Mouse (Mus musculus): ENCODE data around the gene Ccdc141. TPM values are rescaled to one million over a fixed set of nuclear protein-coding genes. Genes with fewer than 3 reads are reported as not detected.

Ccdc141 gene
- polyA plus RNA-seq, 1 experiment from 2014 or later, result 2.5 TPM

GRCm38 (mm10) chr2:77106150-77106549 lies 64.3 kb downstream of the Ccdc141 start:
- no peak overlapping the region for H3K4me2 ChIP-seq
- H3K9ac ChIP-seq (ENCODE audit: low read length), result no peak overlapping the region
- 94% methylated on average over 3 of the region's 3 CpGs for WGBS
- no peaks in the 10 kb centered on the region for H3K4me1 ChIP-seq (ENCODE audit: control insufficient read depth, insufficient read depth, low read length)
- ATAC-seq (ENCODE audit: low FRiP score) (no peak), DNase-seq (ENCODE audit: low spot score, missing footprints) (no peak)
- H3K4me3 ChIP-seq (ENCODE audit: low read depth, low read length), result no peak overlapping the region
- no peaks in the 10 kb centered on the region for H3K36me3 ChIP-seq (ENCODE audit: control insufficient read depth, insufficient read depth, low read length)
- no peak overlapping the region for H3K27ac ChIP-seq (ENCODE audit: low read depth, low read length)
- no peaks in the 10 kb centered on the region for H3K27me3 ChIP-seq (ENCODE audit: control insufficient read depth, insufficient read depth, low read length)
- H3K9me3 ChIP-seq (ENCODE audit: control insufficient read depth, low read length), result no peaks in the 10 kb centered on the region

GRCm38 (mm10) chr2:77105006-77105715 lies 65.3 kb downstream of the Ccdc141 start:
- no peak for ATAC-seq (ENCODE audit: low FRiP score)
- no peaks in the 10 kb centered on the region for H3K27me3 ChIP-seq (ENCODE audit: control insufficient read depth, insufficient read depth, low read length)

DNA sequence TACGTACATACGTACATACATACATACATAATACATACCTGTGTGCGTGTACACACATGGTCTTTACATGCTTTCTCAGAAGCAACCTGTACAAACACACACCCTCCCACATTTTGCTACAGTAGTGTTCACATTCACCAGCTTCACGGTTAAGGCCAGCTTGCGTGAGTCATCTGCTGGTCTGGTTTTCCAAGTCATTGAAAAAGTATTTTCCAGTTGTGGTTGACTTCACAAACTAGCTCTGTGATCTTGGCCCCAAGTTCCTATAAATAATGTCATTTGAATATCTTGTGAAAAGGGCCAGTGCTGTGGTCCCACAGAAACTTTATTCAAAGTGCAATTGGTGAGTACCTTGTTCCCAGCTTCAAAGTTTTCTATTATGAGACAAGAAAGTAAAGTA lies 67.9 kb downstream of the Ccdc141 start:
- DNase-seq (ENCODE audit: low spot score, missing footprints) (no peak), ATAC-seq (ENCODE audit: low FRiP score) (no peak)
- Histone ChIP-seq H3K27ac (ENCODE audit: low read depth, low read length) (no peak overlapping the region), H3K4me2 (no peak overlapping the region), H3K4me1 (ENCODE audit: control insufficient read depth, insufficient read depth, low read length) (no peaks in the 10 kb centered on the region), H3K9me3 (ENCODE audit: control insufficient read depth, low read length) (no peaks in the 10 kb centered on the region), H3K9ac (ENCODE audit: low read length) (no peak overlapping the region), H3K4me3 (ENCODE audit: low read depth, low read length) (no peak overlapping the region), H3K27me3 (ENCODE audit: control insufficient read depth, insufficient read depth, low read length) (no peaks in the 10 kb centered on the region), H3K36me3 (ENCODE audit: control insufficient read depth, insufficient read depth, low read length) (no peaks in the 10 kb centered on the region)
- WGBS, result 94% methylated on average over 5 of the region's 5 CpGs

More at GRCm38 (mm10) chr2:77105006-77105715, 65.3 kb downstream of the Ccdc141 start:
- Histone ChIP-seq H3K9me3 (ENCODE audit: control insufficient read depth, low read length) (no peaks in the 10 kb centered on the region), H3K4me2 (no peak overlapping the region), H3K27ac (ENCODE audit: low read depth, low read length) (no peak overlapping the region), H3K4me1 (ENCODE audit: control insufficient read depth, insufficient read depth, low read length) (no peaks in the 10 kb centered on the region), H3K4me3 (ENCODE audit: low read depth, low read length) (no peak overlapping the region), H3K9ac (ENCODE audit: low read length) (no peak overlapping the region), H3K36me3 (ENCODE audit: control insufficient read depth, insufficient read depth, low read length) (no peaks in the 10 kb centered on the region)
- 87% methylated on average over 8 of the region's 8 CpGs for WGBS
- no peak for DNase-seq (ENCODE audit: low spot score, missing footprints)

- WGBS, result 86% methylated on average over 2 of the region's 2 CpGs
- Histone ChIP-seq H3K9ac (ENCODE audit: low read length) (no peak overlapping the region), H3K4me3 (ENCODE audit: low read depth, low read length) (no peak overlapping the region), H3K4me2 (no peak overlapping the region), H3K9me3 (ENCODE audit: control insufficient read depth, low read length) (no peaks in the 10 kb centered on the region), H3K4me1 (ENCODE audit: control insufficient read depth, insufficient read depth, low read length) (no peaks in the 10 kb centered on the region), H3K36me3 (ENCODE audit: control insufficient read depth, insufficient read depth, low read length) (no peaks in the 10 kb centered on the region), H3K27ac (ENCODE audit: low read depth, low read length) (no peak overlapping the region), H3K27me3 (ENCODE audit: control insufficient read depth, insufficient read depth, low read length) (no peaks in the 10 kb centered on the region)
- no peak for ATAC-seq (ENCODE audit: low FRiP score)
- no peak for DNase-seq (ENCODE audit: low spot score, missing footprints)
Observed at GRCm38 (mm10) chr2:77099814-77100213, 70.6 kb downstream of the Ccdc141 start.

DNA sequence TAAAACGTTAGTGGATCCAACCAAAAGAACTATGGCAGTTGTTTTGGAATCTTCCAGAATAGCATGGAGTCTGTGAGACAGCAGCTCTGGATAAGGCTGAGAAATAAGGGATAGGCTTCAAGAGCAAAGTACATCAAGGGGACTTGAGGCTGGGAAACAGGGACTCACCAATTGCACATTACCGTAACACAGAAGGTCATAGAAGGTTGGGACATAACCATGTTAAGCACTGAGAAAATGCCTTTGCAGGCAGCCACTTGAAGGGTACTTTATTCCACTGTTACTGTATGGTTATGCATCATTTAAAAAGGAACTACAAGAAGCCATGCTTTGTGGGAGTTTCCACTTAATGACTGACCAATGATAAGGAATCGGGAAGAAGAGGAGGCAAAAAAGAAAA lies 71.7 kb downstream of the Ccdc141 start:
- Histone ChIP-seq H3K27ac (ENCODE audit: low read depth, low read length) (no peak overlapping the region), H3K4me1 (ENCODE audit: control insufficient read depth, insufficient read depth, low read length) (no peaks in the 10 kb centered on the region), H3K4me3 (ENCODE audit: low read depth, low read length) (no peak overlapping the region), H3K27me3 (ENCODE audit: control insufficient read depth, insufficient read depth, low read length) (no peaks in the 10 kb centered on the region), H3K36me3 (ENCODE audit: control insufficient read depth, insufficient read depth, low read length) (no peaks in the 10 kb centered on the region), H3K4me2 (no peak overlapping the region), H3K9ac (ENCODE audit: low read length) (no peak overlapping the region), H3K9me3 (ENCODE audit: control insufficient read depth, low read length) (no peaks in the 10 kb centered on the region)
- WGBS, result 91% methylated on average over 3 of the region's 3 CpGs
- DNase-seq (ENCODE audit: low spot score, missing footprints) (no peak), ATAC-seq (ENCODE audit: low FRiP score) (no peak)

DNA sequence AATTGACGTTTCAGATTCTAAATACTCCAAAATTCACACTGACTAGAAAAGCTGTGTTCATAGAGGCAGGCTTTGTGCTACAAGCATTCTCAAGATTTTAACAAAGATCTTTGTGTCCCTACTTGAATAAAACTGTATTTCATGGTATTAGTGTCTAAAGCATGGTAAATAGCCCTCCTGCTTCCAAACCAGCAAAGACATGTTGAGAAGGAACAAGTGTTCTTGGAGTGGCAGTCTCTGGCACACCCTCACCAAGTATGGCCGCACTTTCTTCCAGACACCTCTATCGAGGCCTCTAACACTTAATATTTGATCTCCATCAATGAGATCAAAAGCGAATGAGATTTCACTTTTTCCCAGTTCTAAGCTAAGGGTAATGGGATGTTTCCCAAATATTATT lies 78.7 kb downstream of the Ccdc141 start:
- H3K27me3 ChIP-seq (ENCODE audit: control insufficient read depth, insufficient read depth, low read length), result no peaks in the 10 kb centered on the region
- no peaks in the 10 kb centered on the region for H3K4me1 ChIP-seq (ENCODE audit: control insufficient read depth, insufficient read depth, low read length)
- H3K9me3 ChIP-seq (ENCODE audit: control insufficient read depth, low read length), result no peaks in the 10 kb centered on the region
- no peak for ATAC-seq (ENCODE audit: low FRiP score)
- H3K4me2 ChIP-seq, result no peak overlapping the region
- no peak for DNase-seq (ENCODE audit: low spot score, missing footprints)
- H3K4me3 ChIP-seq (ENCODE audit: low read depth, low read length), result no peak overlapping the region
- 91% methylated on average over 4 of the region's 4 CpGs for WGBS
- H3K36me3 ChIP-seq (ENCODE audit: control insufficient read depth, insufficient read depth, low read length), result no peaks in the 10 kb centered on the region
- no peak overlapping the region for H3K27ac ChIP-seq (ENCODE audit: low read depth, low read length)
- H3K9ac ChIP-seq (ENCODE audit: low read length), result no peak overlapping the region

GRCm38 (mm10) chr2:77085313-77085712 lies 85.1 kb downstream of the Ccdc141 start:
- Histone ChIP-seq H3K4me3 (ENCODE audit: low read depth, low read length) (no peak overlapping the region), H3K9ac (ENCODE audit: low read length) (no peak overlapping the region), H3K36me3 (ENCODE audit: control insufficient read depth, insufficient read depth, low read length) (no peaks in the 10 kb centered on the region), H3K4me1 (ENCODE audit: control insufficient read depth, insufficient read depth, low read length) (no peaks in the 10 kb centered on the region), H3K4me2 (no peak overlapping the region), H3K27me3 (ENCODE audit: control insufficient read depth, insufficient read depth, low read length) (no peaks in the 10 kb centered on the region), H3K9me3 (ENCODE audit: control insufficient read depth, low read length) (no peaks in the 10 kb centered on the region), H3K27ac (ENCODE audit: low read depth, low read length) (no peak overlapping the region)
- peak; percentile 50; the same call in 1 of the 2 replicates for ATAC-seq (ENCODE audit: low FRiP score)
- DNase-seq (ENCODE audit: low spot score, missing footprints), result no peak

GRCm38 (mm10) chr2:77084629-77085028 lies 85.8 kb downstream of the Ccdc141 start:
- H3K9ac ChIP-seq (ENCODE audit: low read length), result no peak overlapping the region
- no peak for ATAC-seq (ENCODE audit: low FRiP score)
- no peak overlapping the region for H3K4me2 ChIP-seq
- no peak overlapping the region for H3K27ac ChIP-seq (ENCODE audit: low read depth, low read length)
- DNase-seq (ENCODE audit: low spot score, missing footprints), result no peak
- no peaks in the 10 kb centered on the region for H3K9me3 ChIP-seq (ENCODE audit: control insufficient read depth, low read length)
- no peaks in the 10 kb centered on the region for H3K27me3 ChIP-seq (ENCODE audit: control insufficient read depth, insufficient read depth, low read length)
- no peaks in the 10 kb centered on the region for H3K4me1 ChIP-seq (ENCODE audit: control insufficient read depth, insufficient read depth, low read length)
- no peaks in the 10 kb centered on the region for H3K36me3 ChIP-seq (ENCODE audit: control insufficient read depth, insufficient read depth, low read length)
- no peak overlapping the region for H3K4me3 ChIP-seq (ENCODE audit: low read depth, low read length)

DNA sequence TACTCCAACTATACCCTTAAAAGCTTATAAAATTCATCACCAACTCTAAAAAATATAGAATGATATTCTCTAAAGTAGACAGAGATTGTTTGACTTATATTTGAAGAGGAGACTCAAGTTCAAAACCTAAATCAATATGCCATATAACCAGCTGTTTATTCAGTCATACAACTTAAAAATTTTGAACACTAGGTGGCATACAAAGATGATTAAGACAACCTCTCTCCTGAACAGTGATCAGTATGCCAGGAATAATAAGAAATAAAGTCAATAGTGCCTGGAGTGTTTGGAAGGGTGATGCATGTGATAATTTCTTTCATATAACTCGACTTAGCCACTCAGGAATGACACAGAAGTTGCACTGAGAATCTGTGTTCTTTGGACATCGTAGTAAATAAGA lies 89.3 kb downstream of the Ccdc141 start:
- no peaks in the 10 kb centered on the region for H3K27me3 ChIP-seq (ENCODE audit: control insufficient read depth, insufficient read depth, low read length)
- no peak overlapping the region for H3K9ac ChIP-seq (ENCODE audit: low read length)
- no peak for DNase-seq (ENCODE audit: low spot score, missing footprints)
- no peaks in the 10 kb centered on the region for H3K36me3 ChIP-seq (ENCODE audit: control insufficient read depth, insufficient read depth, low read length)
- no peaks in the 10 kb centered on the region for H3K4me1 ChIP-seq (ENCODE audit: control insufficient read depth, insufficient read depth, low read length)
- ATAC-seq (ENCODE audit: low FRiP score), result no peak
- H3K27ac ChIP-seq (ENCODE audit: low read depth, low read length), result no peak overlapping the region
- 82% methylated on average over 2 of the region's 2 CpGs for WGBS
- no peaks in the 10 kb centered on the region for H3K9me3 ChIP-seq (ENCODE audit: control insufficient read depth, low read length)
- no peak overlapping the region for H3K4me2 ChIP-seq
- H3K4me3 ChIP-seq (ENCODE audit: low read depth, low read length), result no peak overlapping the region

All from midbrain, embryonic 11.5 days (tissue).